Mouse (Mus musculus) bone marrow, adult 2 months (tissue): ENCODE data around the gene Atl2.

Experiments used
- CTCF ChIP-seq: fragments of 200-500 bp; IDR thresholded peaks from 2 replicates; pipeline ENCODE4 v1.5.1; 2011; ENCODE audit warnings: low read length, control low read depth; ENCODE audit not compliant: control insufficient read depth, insufficient read depth
- POLR2A ChIP-seq: fragments of 200-500 bp; IDR thresholded peaks from 2 replicates; pipeline ENCODE4 v1.6.1; 2011; ENCODE audit warnings: low read depth, mild to moderate bottlenecking, control low read depth, low read length, borderline replicate concordance; ENCODE audit not compliant: control insufficient read depth

GRCm38 (mm10) chr17:79818884-79819283 is 77.0 kb downstream of the Atl2 start:
- TF ChIP-seq CTCF (no peak), POLR2A (no peak)
